Mouse (Mus musculus) MEL (cell line): ENCODE results near the gene Ipo5. TPM values are rescaled to one million over a fixed set of nuclear protein-coding genes. Genes with fewer than 3 reads are reported as not detected.

Source experiments
- DNase-seq: peaks from one replicate; pipeline ENCODE4 v3.0.0; 2011; ENCODE audit warnings: low read depth, low spot score
- H3K27ac ChIP-seq: 2 replicates; pipeline ENCODE4 v1.5.1; 2012; ENCODE audit warnings: low read depth, mild to moderate bottlenecking, control low read depth, low read length, moderate library complexity; ENCODE audit not compliant: control insufficient read depth
- H3K27me3 ChIP-seq, 2 experiments: fragments of 150-350 bp in 1 of 2; sonication (generic) in 1 of 2; 2 replicates each; pipeline ENCODE4 v1.6.1; 2012; ENCODE audit warnings: low read length in 2 of 2, mild to moderate bottlenecking in 2 of 2, improper control_type of control experiment in 1 of 2, moderate library complexity in 1 of 2; ENCODE audit not compliant: insufficient read depth in 2 of 2, control insufficient read depth in 1 of 2
- H3K36me3 ChIP-seq, 2 experiments: 2 replicates each; pipeline ENCODE4 v1.6.1; 2012 to 2014; ENCODE audit warnings: low read length in 2 of 2, improper control_type of control experiment in 1 of 2, inconsistent platforms in 1 of 2, mild to moderate bottlenecking in 1 of 2; ENCODE audit not compliant: insufficient read depth in 2 of 2, control insufficient read depth in 1 of 2
- H3K4me1 ChIP-seq, 2 experiments: fragments of 150-350 bp in 1 of 2; sonication (generic) in 1 of 2; 2 replicates each; pipeline ENCODE4 v1.6.1; 2012; ENCODE audit warnings: low read length in 2 of 2, improper control_type of control experiment in 1 of 2, mild to moderate bottlenecking in 1 of 2; ENCODE audit not compliant: insufficient read depth in 2 of 2, control insufficient read depth in 1 of 2
- H3K4me3 ChIP-seq, 2 experiments: fragments of 150-350 bp in 1 of 2; sonication (generic) in 1 of 2; 2 replicates each; pipeline ENCODE4 v1.5.1; 2012; ENCODE audit warnings: low read depth in 2 of 2, low read length in 2 of 2, mild to moderate bottlenecking in 2 of 2, moderate library complexity in 2 of 2, control low read depth in 1 of 2, improper control_type of control experiment in 1 of 2; ENCODE audit not compliant: control insufficient read depth in 1 of 2, insufficient read depth in 1 of 2
- H3K79me2 ChIP-seq: 2 replicates; pipeline ENCODE4 v1.6.1; 2012; ENCODE audit warnings: mild to moderate bottlenecking, low read length, moderate library complexity; ENCODE audit not compliant: control insufficient read depth, poor library complexity, insufficient read depth
- H3K9ac ChIP-seq: 2 replicates; pipeline ENCODE4 v1.6.1; 2012; ENCODE audit warnings: low read depth, mild to moderate bottlenecking, control low read depth, low read length, moderate library complexity; ENCODE audit not compliant: control insufficient read depth, poor library complexity, severe bottlenecking
- H3K9me3 ChIP-seq: fragments of 150-350 bp; sonication (generic); replicated peaks from 2 replicates; pipeline ENCODE4 v1.6.1; 2012; ENCODE audit warnings: mild to moderate bottlenecking, low read length, improper control_type of control experiment, moderate library complexity; ENCODE audit not compliant: insufficient read depth
- CHD1 ChIP-seq: IDR thresholded peaks from 2 replicates; pipeline ENCODE4 v1.6.1; 2012; ENCODE audit warnings: low read depth, mild to moderate bottlenecking, inconsistent platforms, low read length, improper control_type of control experiment
- CHD2 ChIP-seq: IDR thresholded peaks from 2 replicates; pipeline ENCODE4 v1.6.1; 2011; ENCODE audit warnings: low read length, improper control_type of control experiment
- CTCF ChIP-seq, 3 experiments: IDR thresholded peaks in 2 of 3; conservative IDR thresholded peaks in 1 of 3; 2 replicates each; pipeline ENCODE4 v1.5.1; 2011 to 2012; ENCODE audit warnings: low read length in 3 of 3, low read depth in 2 of 3, mild to moderate bottlenecking in 2 of 3, improper control_type of control experiment in 1 of 3, inconsistent platforms in 1 of 3, mixed read lengths in 1 of 3, moderate library complexity in 1 of 3; ENCODE audit not compliant: control insufficient read depth in 1 of 3, insufficient read depth in 1 of 3, poor library complexity in 1 of 3, severe bottlenecking in 1 of 3
- E2F4 ChIP-seq: IDR thresholded peaks from 2 replicates; pipeline ENCODE4 v1.6.1; 2011; ENCODE audit warnings: low read depth, low read length, improper control_type of control experiment, borderline replicate concordance
- EP300 ChIP-seq, 2 experiments: IDR thresholded peaks; 2 replicates each; pipeline ENCODE4 v1.6.1; 2011; ENCODE audit warnings: improper control_type of control experiment in 2 of 2, low read length in 2 of 2, low read depth in 1 of 2, mild to moderate bottlenecking in 1 of 2
- GABPA ChIP-seq: IDR thresholded peaks from 2 replicates; pipeline ENCODE4 v1.6.1; 2012; ENCODE audit warnings: low read depth, mild to moderate bottlenecking, inconsistent platforms, low read length, improper control_type of control experiment, moderate library complexity
- GATA1 ChIP-seq: IDR thresholded peaks from 2 replicates; pipeline ENCODE4 v1.6.1; 2011; ENCODE audit warnings: low read depth, low read length, improper control_type of control experiment
- HCFC1 ChIP-seq: IDR thresholded peaks from 2 replicates; pipeline ENCODE4 v1.6.1; 2012; ENCODE audit warnings: low read depth, mild to moderate bottlenecking, inconsistent platforms, low read length, improper control_type of control experiment, moderate library complexity
- JUND ChIP-seq: IDR thresholded peaks from 2 replicates; pipeline ENCODE4 v1.6.1; 2011; ENCODE audit warnings: low read depth, mild to moderate bottlenecking, improper control_type of control experiment, low read length
- KAT2A ChIP-seq: conservative IDR thresholded peaks from 2 replicates; pipeline ENCODE4 v1.6.1; 2012; ENCODE audit warnings: low read depth, low read length, improper control_type of control experiment, inconsistent platforms
- MAX ChIP-seq: IDR thresholded peaks from 2 replicates; pipeline ENCODE4 v1.6.1; 2011; ENCODE audit warnings: low read length, improper control_type of control experiment
- MAZ ChIP-seq: IDR thresholded peaks from 2 replicates; pipeline ENCODE4 v1.6.1; 2012; ENCODE audit warnings: low read depth, mild to moderate bottlenecking, inconsistent platforms, low read length, improper control_type of control experiment
- MXI1 ChIP-seq: IDR thresholded peaks from 2 replicates; pipeline ENCODE4 v1.6.1; 2011; ENCODE audit warnings: mild to moderate bottlenecking, low read depth, low read length, improper control_type of control experiment
- MYB ChIP-seq: IDR thresholded peaks from 2 replicates; pipeline ENCODE4 v1.6.1; 2011; ENCODE audit warnings: mild to moderate bottlenecking, low read depth, low read length, improper control_type of control experiment
- MYC ChIP-seq: IDR thresholded peaks from 2 replicates; pipeline ENCODE4 v1.6.1; 2011; ENCODE audit warnings: low read depth, mild to moderate bottlenecking, low read length, improper control_type of control experiment, moderate library complexity
- NELFE ChIP-seq: IDR thresholded peaks from 2 replicates; pipeline ENCODE4 v1.6.1; 2011; ENCODE audit warnings: low read depth, low read length, improper control_type of control experiment
- NRF1 ChIP-seq: IDR thresholded peaks from 2 replicates; pipeline ENCODE4 v1.6.1; 2014; ENCODE audit warnings: low read depth, mild to moderate bottlenecking, inconsistent platforms, low read length, improper control_type of control experiment, moderate library complexity; ENCODE audit not compliant: poor library complexity, insufficient read depth, severe bottlenecking
- POLR2A ChIP-seq, 2 experiments: IDR thresholded peaks; 2 replicates each; pipeline ENCODE4 v1.6.1; 2011 to 2012; ENCODE audit warnings: low read length in 2 of 2, mild to moderate bottlenecking in 2 of 2, control low read depth in 1 of 2, improper control_type of control experiment in 1 of 2, low read depth in 1 of 2, moderate library complexity in 1 of 2; ENCODE audit not compliant: control insufficient read depth in 1 of 2, insufficient read depth in 1 of 2, poor library complexity in 1 of 2
- POLR2AphosphoS2 ChIP-seq: IDR thresholded peaks from 2 replicates; pipeline ENCODE4 v1.6.1; 2011; ENCODE audit warnings: low read length, improper control_type of control experiment
- RAD21 ChIP-seq: IDR thresholded peaks from 2 replicates; pipeline ENCODE4 v1.6.1; 2011; ENCODE audit warnings: mild to moderate bottlenecking, low read depth, low read length, improper control_type of control experiment
- RCOR1 ChIP-seq: IDR thresholded peaks from 2 replicates; pipeline ENCODE4 v1.6.1; 2012; ENCODE audit warnings: low read depth, mild to moderate bottlenecking, inconsistent platforms, low read length, improper control_type of control experiment
- SIN3A ChIP-seq: IDR thresholded peaks from 2 replicates; pipeline ENCODE4 v1.6.1; 2012; ENCODE audit warnings: low read length, improper control_type of control experiment, inconsistent platforms
- SMC3 ChIP-seq: IDR thresholded peaks from 2 replicates; pipeline ENCODE4 v1.6.1; 2011; ENCODE audit warnings: low read depth, low read length, improper control_type of control experiment
- TAL1 ChIP-seq: IDR thresholded peaks from 2 replicates; pipeline ENCODE4 v1.6.1; 2012; ENCODE audit warnings: mild to moderate bottlenecking, inconsistent platforms, low read length, moderate library complexity, mixed read lengths
- TCF12 ChIP-seq: IDR thresholded peaks from 2 replicates; pipeline ENCODE4 v1.6.1; 2014; ENCODE audit warnings: low read depth, mild to moderate bottlenecking, inconsistent platforms, low read length, improper control_type of control experiment, moderate library complexity
- UBTF ChIP-seq: IDR thresholded peaks from 2 replicates; pipeline ENCODE4 v1.6.1; 2012; ENCODE audit warnings: low read depth, mild to moderate bottlenecking, inconsistent platforms, low read length, improper control_type of control experiment, moderate library complexity, borderline replicate concordance; ENCODE audit not compliant: insufficient read depth
- USF1 ChIP-seq: IDR thresholded peaks from 2 replicates; pipeline ENCODE4 v1.6.1; 2014; ENCODE audit warnings: low read depth, mild to moderate bottlenecking, inconsistent platforms, low read length, improper control_type of control experiment, moderate library complexity
- ZC3H11A ChIP-seq: IDR thresholded peaks from 2 replicates; pipeline ENCODE4 v1.6.1; 2012; ENCODE audit warnings: low read depth, mild to moderate bottlenecking, inconsistent platforms, low read length, improper control_type of control experiment
- ZNF384 ChIP-seq: IDR thresholded peaks from 2 replicates; pipeline ENCODE4 v1.6.1; 2012; ENCODE audit warnings: low read depth, mild to moderate bottlenecking, inconsistent platforms, low read length, improper control_type of control experiment
- polyA plus RNA-seq, 2 experiments: library from polyadenylated mRNA; stranded (reverse) in 1 of 2; unstranded in 1 of 2; fragments of >175 nt in 1 of 2; fragments of >200 nt in 1 of 2; gene quantifications; 2 replicates each; pipeline versions ENCODE4 v1.2.1 to v1.2.4; 2012; ENCODE audit warnings: low replicate concordance in 2 of 2, low read depth in 1 of 2; ENCODE audit not compliant: insufficient read length in 2 of 2, insufficient read depth in 1 of 2, missing spikeins in 1 of 2
- total RNA-seq: library from RNA; depleted of rRNA; stranded (reverse); fragments of 300-350 nt; gene quantifications from 2 replicates; pipeline ENCODE4 v1.2.3, GENCODE M21; 2012

Ipo5 gene
- total and polyA plus RNA-seq, 3 experiments = 32.1 to 193 (median 157) TPM

DNA sequence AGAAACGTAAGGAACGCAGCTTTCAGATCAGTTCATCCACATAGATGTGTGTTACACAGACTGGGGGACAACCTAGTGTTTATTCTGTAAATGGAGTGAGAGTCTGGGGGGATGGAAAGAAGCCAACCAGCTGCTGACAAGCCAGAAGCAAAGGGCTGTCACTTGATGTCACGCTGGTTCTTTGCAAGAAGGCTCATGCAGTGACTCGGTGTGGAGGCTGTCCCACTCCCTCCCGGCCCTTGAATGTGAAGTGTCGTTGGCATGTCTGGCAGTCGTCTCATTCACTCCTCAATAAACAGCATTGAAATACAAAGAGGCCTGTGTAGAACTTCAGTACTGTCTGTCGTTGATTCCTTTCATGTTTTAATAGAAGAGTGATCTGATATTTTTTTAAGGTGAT, 36.1 kb downstream of the Ipo5 start:
- H3K79me2 ChIP-seq = no peaks in the 10 kb centered on the region
- no peak overlapping the region for H3K27ac ChIP-seq
- TF ChIP-seq UBTF (no peak), POLR2A (IDR thresholded peaks at IDR 0.05; ENCODE audit: control insufficient read depth in 1 of 2, insufficient read depth in 1 of 2, low read depth in 1 of 2, low read length in 2 of 2, poor library complexity in 1 of 2) (no peak), SMC3 (no peak), GABPA (no peak), TCF12 (no peak), KAT2A (no peak), RCOR1 (no peak), NRF1 (no peak), HCFC1 (no peak), USF1 (no peak), MAZ (no peak), JUND (no peak), ZC3H11A (no peak), E2F4 (no peak), CHD1 (no peak), TAL1 (no peak), MYC (no peak), MAX (no peak), ZNF384 (no peak), MXI1 (no peak)
- H3K9me3 ChIP-seq = no peaks in the 10 kb centered on the region
- H3K4me1 ChIP-seq = no peaks in the 10 kb centered on the region
- no peak overlapping the region for H3K9ac ChIP-seq
- H3K4me3 ChIP-seq = no peak overlapping the region
- H3K36me3 ChIP-seq = peaks cover 0 to 18% of the 10 kb centered on the region in 2 experiments; a peak in 2 of 4 replicates
- no peaks in the 10 kb centered on the region for H3K27me3 ChIP-seq
- DNase-seq = no peak

DNA sequence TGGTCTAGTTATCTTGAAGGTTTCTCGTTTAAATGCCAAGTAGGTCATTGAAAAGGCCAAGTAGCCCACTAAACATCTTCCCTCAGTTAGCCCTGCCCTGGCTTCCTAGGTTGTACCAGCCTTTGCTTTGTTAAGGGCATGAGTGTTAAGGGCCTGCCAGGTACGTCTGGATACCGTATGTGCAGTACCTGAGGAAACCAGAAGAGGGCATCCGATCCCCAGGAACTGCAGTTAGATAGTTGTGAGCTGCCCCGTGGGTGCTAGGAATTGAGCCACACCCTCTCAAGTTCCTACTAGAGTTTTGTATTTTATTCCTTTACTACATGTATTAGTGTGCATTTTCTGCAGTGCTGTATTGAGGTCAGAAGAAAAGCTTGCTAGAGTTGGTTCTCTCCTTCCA, 38.0 kb downstream of the Ipo5 start:
- TF ChIP-seq NELFE (no peak), POLR2A (IDR thresholded peaks at IDR 0.05; ENCODE audit: control insufficient read depth in 1 of 2, insufficient read depth in 1 of 2, low read depth in 1 of 2, low read length in 2 of 2, poor library complexity in 1 of 2) (peak in 1 of 2 experiments; percentile 21; a peak in 1 of 4 replicates), ZNF384 (no peak), SMC3 (no peak; the same call in 1 of the 2 replicates), GATA1 (no peak), CTCF (IDR thresholded peaks at IDR 0.05 in 2 of 3, conservative IDR thresholded peaks at IDR 0.05 in 1 of 3; ENCODE audit: control insufficient read depth in 1 of 3, insufficient read depth in 1 of 3, low read depth in 2 of 3, low read length in 3 of 3, poor library complexity in 1 of 3, severe bottlenecking in 1 of 3) (peak; percentile 42 to 70 (median 43)), MYB (no peak), KAT2A (no peak), EP300 (IDR thresholded peaks at IDR 0.05; ENCODE audit: low read depth in 1 of 2, low read length in 2 of 2) (no peak), CHD2 (no peak), RAD21 (peak; percentile 12), SIN3A (no peak), TAL1 (no peak), POLR2AphosphoS2 (peak; percentile 39; the same call in 1 of the 2 replicates)
- no peaks in the 10 kb centered on the region for H3K79me2 ChIP-seq
- no peak overlapping the region for H3K9ac ChIP-seq
- H3K9me3 ChIP-seq = no peaks in the 10 kb centered on the region
- no peaks in the 10 kb centered on the region for H3K4me1 ChIP-seq
- peak; percentile 62 for DNase-seq
- no peaks in the 10 kb centered on the region for H3K27me3 ChIP-seq
- peaks cover 0 to 8% of the 10 kb centered on the region in 2 experiments; a peak in 2 of 4 replicates for H3K36me3 ChIP-seq
- no peak overlapping the region for H3K4me3 ChIP-seq
- no peak overlapping the region for H3K27ac ChIP-seq
